Mouse (Mus musculus): Measurements from ENCODE around the gene Hacd3. TPM values are rescaled to one million over a fixed set of nuclear protein-coding genes. Genes with fewer than 3 reads are reported as not detected.

Gene Hacd3
- polyA plus RNA-seq, 1 experiment from 2014 or later = 87.2 TPM

DNA sequence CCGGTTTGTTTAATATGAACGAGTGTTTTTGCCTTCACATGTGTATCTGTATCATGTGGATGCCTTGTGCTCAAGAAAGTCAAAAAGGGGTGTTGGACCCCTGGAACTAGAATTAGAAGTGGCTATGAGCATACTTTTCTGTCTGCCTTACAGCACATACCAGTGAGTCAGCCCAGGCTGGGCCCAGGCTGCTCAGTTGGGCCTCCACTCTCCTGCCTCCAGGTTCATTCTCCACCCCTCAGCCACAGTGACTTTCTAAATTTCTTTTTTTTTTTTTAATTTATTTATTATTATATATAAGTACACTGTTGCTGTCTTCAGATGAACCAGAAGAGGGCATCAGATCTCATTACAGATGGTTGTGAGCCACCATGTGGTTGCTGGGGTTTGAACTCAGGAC is 81.7 kb downstream of the Hacd3 start:
- no peak for ATAC-seq (ENCODE audit: insufficient number of reproducible peaks, low FRiP score, low TSS enrichment, low read depth)
- no peaks in the 10 kb centered on the region for H3K9me3 ChIP-seq (ENCODE audit: control insufficient read depth, low read length)
- H3K4me3 ChIP-seq (ENCODE audit: low read depth, low read length) = no peak overlapping the region
- peaks cover 3% of the 10 kb centered on the region; the same call in 1 of the 2 replicates for H3K27me3 ChIP-seq (ENCODE audit: control insufficient read depth, insufficient read depth, low read length)
- H3K4me2 ChIP-seq (ENCODE audit: low read depth, severe bottlenecking) = no peak overlapping the region
- no peaks in the 10 kb centered on the region for H3K36me3 ChIP-seq (ENCODE audit: control insufficient read depth, insufficient read depth, low read length)
- WGBS = 84% methylated on average over 2 of the region's 2 CpGs
- peaks cover 5% of the 10 kb centered on the region; the same call in 1 of the 2 replicates for H3K4me1 ChIP-seq (ENCODE audit: control insufficient read depth, insufficient read depth, low read length)
- H3K9ac ChIP-seq (ENCODE audit: low read length) = no peak overlapping the region
- DNase-seq (ENCODE audit: low spot score) = no peak
- H3K27ac ChIP-seq (replicated peaks; ENCODE audit: low read depth, low read length) = no peak overlapping the region

DNA sequence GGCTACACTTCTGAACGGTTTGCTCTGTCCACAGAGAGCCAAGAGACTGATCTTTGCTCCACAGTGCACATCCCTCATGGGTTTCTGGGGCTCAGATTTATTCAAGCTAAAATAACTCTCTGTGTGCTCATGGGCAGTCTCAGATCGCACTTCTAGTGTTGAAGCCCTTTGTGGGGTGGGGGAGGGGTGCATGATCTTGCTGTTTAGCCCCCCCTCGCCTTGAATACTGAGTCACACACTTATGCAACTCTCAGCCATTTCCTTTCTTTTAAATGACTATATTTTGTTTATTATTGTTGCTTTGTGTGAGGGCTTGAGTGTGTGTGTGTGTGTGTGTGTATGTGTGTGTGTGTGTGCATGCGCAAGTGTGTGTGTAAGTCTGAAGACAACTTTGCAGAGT is 82.2 kb downstream of the Hacd3 start:
- ATAC-seq (ENCODE audit: insufficient number of reproducible peaks, low FRiP score, low TSS enrichment, low read depth) (no peak), DNase-seq (ENCODE audit: low spot score) (no peak)
- 64% methylated on average over 4 of the region's 4 CpGs for WGBS
- Histone ChIP-seq H3K4me3 (ENCODE audit: low read depth, low read length) (no peak overlapping the region), H3K4me1 (ENCODE audit: control insufficient read depth, insufficient read depth, low read length) (peaks cover 7% of the 10 kb centered on the region; the same call in 1 of the 2 replicates), H3K9me3 (ENCODE audit: control insufficient read depth, low read length) (no peaks in the 10 kb centered on the region), H3K27me3 (ENCODE audit: control insufficient read depth, insufficient read depth, low read length) (peaks cover 3% of the 10 kb centered on the region; the same call in 1 of the 2 replicates), H3K4me2 (ENCODE audit: low read depth, severe bottlenecking) (no peak overlapping the region), H3K9ac (ENCODE audit: low read length) (no peak overlapping the region), H3K36me3 (ENCODE audit: control insufficient read depth, insufficient read depth, low read length) (no peaks in the 10 kb centered on the region), H3K27ac (replicated peaks; ENCODE audit: low read depth, low read length) (no peak overlapping the region)

DNA sequence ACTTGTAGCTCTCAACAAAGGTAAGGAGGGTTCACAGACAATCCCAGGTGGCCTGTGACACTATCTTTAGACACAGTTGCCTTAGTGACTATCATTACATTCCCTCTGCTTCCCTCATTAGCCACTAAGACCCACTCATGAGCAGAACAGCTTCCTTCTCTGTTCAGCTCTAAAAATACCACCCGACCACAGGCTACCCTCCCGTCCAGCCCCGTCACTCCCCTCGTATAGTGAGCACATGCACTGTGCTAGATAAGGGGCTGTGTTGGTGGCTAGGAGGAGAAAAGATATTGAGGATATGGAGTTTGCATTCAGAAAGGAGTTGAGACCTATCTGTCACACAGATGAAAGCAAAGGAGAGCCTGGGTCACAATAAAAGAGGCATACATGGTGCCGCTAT is 83.0 kb downstream of the Hacd3 start:
- no peak for DNase-seq (ENCODE audit: low spot score)
- no peaks in the 10 kb centered on the region for H3K27me3 ChIP-seq (ENCODE audit: control insufficient read depth, insufficient read depth, low read length)
- no peak overlapping the region for H3K4me3 ChIP-seq (ENCODE audit: low read depth, low read length)
- H3K27ac ChIP-seq (replicated peaks; ENCODE audit: low read depth, low read length) = no peak overlapping the region
- 81% methylated on average over 5 of the region's 5 CpGs for WGBS
- H3K9me3 ChIP-seq (ENCODE audit: control insufficient read depth, low read length) = no peaks in the 10 kb centered on the region
- H3K9ac ChIP-seq (ENCODE audit: low read length) = no peak overlapping the region
- no peaks in the 10 kb centered on the region for H3K36me3 ChIP-seq (ENCODE audit: control insufficient read depth, insufficient read depth, low read length)
- H3K4me2 ChIP-seq (ENCODE audit: low read depth, severe bottlenecking) = no peak overlapping the region
- H3K4me1 ChIP-seq (ENCODE audit: control insufficient read depth, insufficient read depth, low read length) = peaks cover 12% of the 10 kb centered on the region; the same call in 1 of the 2 replicates
- no peak for ATAC-seq (ENCODE audit: insufficient number of reproducible peaks, low FRiP score, low TSS enrichment, low read depth)

DNA sequence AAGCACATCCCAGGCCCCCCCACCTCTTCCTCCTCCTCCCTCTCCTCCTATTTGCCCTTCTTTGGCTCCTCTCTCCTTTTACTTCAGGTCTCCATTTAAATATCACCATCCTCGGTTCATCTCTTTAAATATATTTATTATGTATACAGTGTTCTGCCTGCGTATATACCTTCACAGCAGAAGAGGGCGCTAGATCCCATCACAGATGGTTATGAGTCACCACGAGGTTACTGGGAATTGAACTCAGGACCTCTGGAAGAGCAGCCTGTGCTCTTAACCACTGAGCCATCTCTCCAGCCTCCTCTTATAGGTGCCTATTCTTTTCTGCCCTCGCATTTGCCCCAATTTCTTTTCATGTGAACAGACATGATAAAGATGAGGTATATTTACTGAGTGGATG is 84.0 kb downstream of the Hacd3 start:
- 62% methylated on average over 5 of the region's 5 CpGs for WGBS
- Histone ChIP-seq H3K36me3 (ENCODE audit: control insufficient read depth, insufficient read depth, low read length) (no peaks in the 10 kb centered on the region), H3K4me1 (ENCODE audit: control insufficient read depth, insufficient read depth, low read length) (peaks cover 12% of the 10 kb centered on the region; the same call in 1 of the 2 replicates), H3K4me2 (ENCODE audit: low read depth, severe bottlenecking) (no peak overlapping the region), H3K27ac (replicated peaks; ENCODE audit: low read depth, low read length) (no peak overlapping the region), H3K9me3 (ENCODE audit: control insufficient read depth, low read length) (no peaks in the 10 kb centered on the region), H3K9ac (ENCODE audit: low read length) (no peak overlapping the region), H3K4me3 (ENCODE audit: low read depth, low read length) (no peak overlapping the region), H3K27me3 (ENCODE audit: control insufficient read depth, insufficient read depth, low read length) (no peaks in the 10 kb centered on the region)
- DNase-seq (ENCODE audit: low spot score) (no peak), ATAC-seq (ENCODE audit: insufficient number of reproducible peaks, low FRiP score, low TSS enrichment, low read depth) (no peak)

Small RNA genes lying within 50 kb of the gene (microRNA-seq; reads per million reads assigned to microRNA genes)
- not detected for gene Gm25640

Other genes with a start within 250 kb of the Hacd3 start
- 6.3 and 8.2 TPM in 2 replicates for gene Dennd4a, start 210.4 kb downstream of the Hacd3 start, polyA plus RNA-seq (2014; fragmentation: Nextera tagmentation; extraction: Ambion mirVana)
- 0.07 TPM in 2 replicates for gene Slc24a1, start 70.1 kb downstream of the Hacd3 start, polyA plus RNA-seq (2014; fragmentation: Nextera tagmentation; extraction: Ambion mirVana)
- gene Ints14, start 60.8 kb downstream of the Hacd3 start, polyA plus RNA-seq (2014; fragmentation: Nextera tagmentation; extraction: Ambion mirVana) = 77.0 and 80.7 TPM in 2 replicates
- gene Dpp8, start 10.7 kb upstream of the Hacd3 start, polyA plus RNA-seq (2014; fragmentation: Nextera tagmentation; extraction: Ambion mirVana) = 30.5 and 31.1 TPM in 2 replicates
- gene Igdcc4, start 79.8 kb upstream of the Hacd3 start, polyA plus RNA-seq (2014; fragmentation: Nextera tagmentation; extraction: Ambion mirVana) = 13.5 and 15.0 TPM in 2 replicates
- 44.5 and 46.2 TPM in 2 replicates for gene Igdcc3, start 119.5 kb upstream of the Hacd3 start, polyA plus RNA-seq (2014; fragmentation: Nextera tagmentation; extraction: Ambion mirVana)
- gene Parp16, start 173.7 kb upstream of the Hacd3 start, polyA plus RNA-seq (2014; fragmentation: Nextera tagmentation; extraction: Ambion mirVana) = 7.2 and 8.2 TPM in 2 replicates
- 0.11 TPM in 2 replicates for gene Cilp, start 243.5 kb upstream of the Hacd3 start, polyA plus RNA-seq (2014; fragmentation: Nextera tagmentation; extraction: Ambion mirVana)